Mouse (Mus musculus): ENCODE data around the gene Rasal2.

The Rasal2 gene

GRCm38 (mm10) chr1:157123836-157124235 lies 288.6 kb downstream of the Rasal2 start:
- DNase-seq, result no peak

- no peak for DNase-seq
Measured at GRCm38 (mm10) chr1:157119168-157119567, 293.2 kb downstream of the Rasal2 start.

- no peak for DNase-seq
Measured at GRCm38 (mm10) chr1:157117440-157117839, 295.0 kb downstream of the Rasal2 start.

GRCm38 (mm10) chr1:157114492-157114891 lies 297.9 kb downstream of the Rasal2 start:
- no peak for DNase-seq

- no peak for DNase-seq
Measured at GRCm38 (mm10) chr1:157110287-157110835, 302.0 kb downstream of the Rasal2 start.

- DNase-seq, result no peak
Measured at GRCm38 (mm10) chr1:157108580-157108979, 303.8 kb downstream of the Rasal2 start, which contains the start of gene Tex35. TSS of gene Tex35 (minus strand) at chr1:157108680.

- no peak for DNase-seq
Measured at GRCm38 (mm10) chr1:157101122-157101865, 311.1 kb downstream of the Rasal2 start.

GRCm38 (mm10) chr1:157095534-157095933 lies 316.9 kb downstream of the Rasal2 start:
- DNase-seq, result no peak

- DNase-seq, result no peak
Measured at GRCm38 (mm10) chr1:157092622-157093021, 319.8 kb downstream of the Rasal2 start.

GRCm38 (mm10) chr1:157092140-157092539 lies 320.3 kb downstream of the Rasal2 start:
- no peak for DNase-seq

GRCm38 (mm10) chr1:157090835-157091234 lies 321.6 kb downstream of the Rasal2 start:
- no peak for DNase-seq

- DNase-seq, result peak; percentile 34
Measured at GRCm38 (mm10) chr1:157086097-157086994, 326.0 kb downstream of the Rasal2 start.
